Mouse (Mus musculus): ENCODE results near the gene Syt12. TPM values are rescaled to one million over a fixed set of nuclear protein-coding genes. Genes with fewer than 3 reads are reported as not detected.
A peak's percentile ranks its signal among the peaks of the same experiment; 100 is the strongest.

Syt12 gene
- polyA plus RNA-seq, 1 experiment from 2014 or later, result 1.8 TPM

- Histone ChIP-seq H3K36me3 (ENCODE audit: control insufficient read depth, insufficient read depth, low read length) (no peaks in the 10 kb centered on the region), H3K27ac (ENCODE audit: low read depth, low read length) (no peak overlapping the region), H3K4me3 (ENCODE audit: low read depth, low read length) (no peak overlapping the region), H3K4me1 (ENCODE audit: control insufficient read depth, insufficient read depth, low read length) (no peaks in the 10 kb centered on the region), H3K9me3 (ENCODE audit: control insufficient read depth, low read length) (no peaks in the 10 kb centered on the region), H3K27me3 (ENCODE audit: control insufficient read depth, insufficient read depth, low read length) (no peaks in the 10 kb centered on the region), H3K9ac (ENCODE audit: low read length) (no peak overlapping the region), H3K4me2 (ENCODE audit: low read depth) (no peak overlapping the region)
- ATAC-seq (ENCODE audit: insufficient read depth, low FRiP score, low TSS enrichment) (no peak), DNase-seq (ENCODE audit: low spot score) (no peak)
Observed at GRCm38 (mm10) chr19:4417713-4418112, 59.5 kb downstream of the Syt12 start.

- peak; percentile 62 for DNase-seq (ENCODE audit: low spot score)
- no peaks in the 10 kb centered on the region for H3K27me3 ChIP-seq (ENCODE audit: control insufficient read depth, insufficient read depth, low read length)
- no peak overlapping the region for H3K4me2 ChIP-seq (ENCODE audit: low read depth)
- H3K36me3 ChIP-seq (ENCODE audit: control insufficient read depth, insufficient read depth, low read length), result no peaks in the 10 kb centered on the region
- no peak overlapping the region for H3K9ac ChIP-seq (ENCODE audit: low read length)
- WGBS, result 0% methylated on average over 1 of the region's 1 CpGs
- no peaks in the 10 kb centered on the region for H3K4me1 ChIP-seq (ENCODE audit: control insufficient read depth, insufficient read depth, low read length)
- no peak overlapping the region for H3K4me3 ChIP-seq (ENCODE audit: low read depth, low read length)
- no peak overlapping the region for H3K27ac ChIP-seq (ENCODE audit: low read depth, low read length)
- H3K9me3 ChIP-seq (ENCODE audit: control insufficient read depth, low read length), result no peaks in the 10 kb centered on the region
- no peak for ATAC-seq (ENCODE audit: insufficient read depth, low FRiP score, low TSS enrichment)
Observed at GRCm38 (mm10) chr19:4417183-4417582, 60.1 kb downstream of the Syt12 start.

GRCm38 (mm10) chr19:4414631-4415030, 62.6 kb downstream of the Syt12 start:
- WGBS, result 81% methylated on average over 1 of the region's 1 CpGs
- DNase-seq (ENCODE audit: low spot score), result no peak
- H3K4me1 ChIP-seq (ENCODE audit: control insufficient read depth, insufficient read depth, low read length), result no peaks in the 10 kb centered on the region
- no peaks in the 10 kb centered on the region for H3K36me3 ChIP-seq (ENCODE audit: control insufficient read depth, insufficient read depth, low read length)
- H3K9me3 ChIP-seq (ENCODE audit: control insufficient read depth, low read length), result no peaks in the 10 kb centered on the region
- H3K9ac ChIP-seq (ENCODE audit: low read length), result no peak overlapping the region
- no peak overlapping the region for H3K4me3 ChIP-seq (ENCODE audit: low read depth, low read length)
- no peak for ATAC-seq (ENCODE audit: insufficient read depth, low FRiP score, low TSS enrichment)
- H3K27me3 ChIP-seq (ENCODE audit: control insufficient read depth, insufficient read depth, low read length), result no peaks in the 10 kb centered on the region
- no peak overlapping the region for H3K27ac ChIP-seq (ENCODE audit: low read depth, low read length)
- no peak overlapping the region for H3K4me2 ChIP-seq (ENCODE audit: low read depth)

- no peak overlapping the region for H3K27ac ChIP-seq (ENCODE audit: low read depth, low read length)
- H3K4me3 ChIP-seq (ENCODE audit: low read depth, low read length), result no peak overlapping the region
- no peak overlapping the region for H3K9ac ChIP-seq (ENCODE audit: low read length)
- no peaks in the 10 kb centered on the region for H3K9me3 ChIP-seq (ENCODE audit: control insufficient read depth, low read length)
- H3K4me2 ChIP-seq (ENCODE audit: low read depth), result no peak overlapping the region
- 63% methylated on average over 2 of the region's 2 CpGs for WGBS
- H3K27me3 ChIP-seq (ENCODE audit: control insufficient read depth, insufficient read depth, low read length), result no peaks in the 10 kb centered on the region
- H3K4me1 ChIP-seq (ENCODE audit: control insufficient read depth, insufficient read depth, low read length), result no peaks in the 10 kb centered on the region
- H3K36me3 ChIP-seq (ENCODE audit: control insufficient read depth, insufficient read depth, low read length), result no peaks in the 10 kb centered on the region
- ATAC-seq (ENCODE audit: insufficient read depth, low FRiP score, low TSS enrichment), result no peak
- DNase-seq (ENCODE audit: low spot score), result no peak
Observed at GRCm38 (mm10) chr19:4409062-4409461, 68.2 kb downstream of the Syt12 start.

- no peak overlapping the region for H3K4me3 ChIP-seq (ENCODE audit: low read depth, low read length)
- no peaks in the 10 kb centered on the region for H3K27me3 ChIP-seq (ENCODE audit: control insufficient read depth, insufficient read depth, low read length)
- H3K9me3 ChIP-seq (ENCODE audit: control insufficient read depth, low read length), result no peaks in the 10 kb centered on the region
- no peaks in the 10 kb centered on the region for H3K4me1 ChIP-seq (ENCODE audit: control insufficient read depth, insufficient read depth, low read length)
- DNase-seq (ENCODE audit: low spot score) (no peak), ATAC-seq (ENCODE audit: insufficient read depth, low FRiP score, low TSS enrichment) (no peak)
- no peak overlapping the region for H3K27ac ChIP-seq (ENCODE audit: low read depth, low read length)
- no peak overlapping the region for H3K9ac ChIP-seq (ENCODE audit: low read length)
- no peak overlapping the region for H3K4me2 ChIP-seq (ENCODE audit: low read depth)
- H3K36me3 ChIP-seq (ENCODE audit: control insufficient read depth, insufficient read depth, low read length), result no peaks in the 10 kb centered on the region
- 96% methylated on average over 2 of the region's 2 CpGs for WGBS
Observed at GRCm38 (mm10) chr19:4404840-4405239, 72.4 kb downstream of the Syt12 start.

- Histone ChIP-seq H3K27me3 (ENCODE audit: control insufficient read depth, insufficient read depth, low read length) (no peaks in the 10 kb centered on the region), H3K27ac (ENCODE audit: low read depth, low read length) (no peak overlapping the region), H3K36me3 (ENCODE audit: control insufficient read depth, insufficient read depth, low read length) (no peaks in the 10 kb centered on the region), H3K9me3 (ENCODE audit: control insufficient read depth, low read length) (no peaks in the 10 kb centered on the region), H3K4me2 (ENCODE audit: low read depth) (no peak overlapping the region), H3K9ac (ENCODE audit: low read length) (no peak overlapping the region), H3K4me3 (ENCODE audit: low read depth, low read length) (no peak overlapping the region), H3K4me1 (ENCODE audit: control insufficient read depth, insufficient read depth, low read length) (peaks cover 8% of the 10 kb centered on the region)
- ATAC-seq (ENCODE audit: insufficient read depth, low FRiP score, low TSS enrichment) (no peak), DNase-seq (ENCODE audit: low spot score) (no peak)
- 80% methylated on average over 4 of the region's 4 CpGs for WGBS
Observed at GRCm38 (mm10) chr19:4398959-4399358, 78.3 kb downstream of the Syt12 start.

GRCm38 (mm10) chr19:4398630-4398948, 78.7 kb downstream of the Syt12 start:
- peak overlapping the region; percentile 100 for H3K4me3 ChIP-seq (ENCODE audit: low read depth, low read length)
- no peaks in the 10 kb centered on the region for H3K27me3 ChIP-seq (ENCODE audit: control insufficient read depth, insufficient read depth, low read length)
- WGBS, result 26% methylated on average over 8 of the region's 8 CpGs
- peaks cover 10% of the 10 kb centered on the region for H3K4me1 ChIP-seq (ENCODE audit: control insufficient read depth, insufficient read depth, low read length)
- no peaks in the 10 kb centered on the region for H3K9me3 ChIP-seq (ENCODE audit: control insufficient read depth, low read length)
- no peak for DNase-seq (ENCODE audit: low spot score)
- H3K27ac ChIP-seq (ENCODE audit: low read depth, low read length), result no peak overlapping the region
- no peaks in the 10 kb centered on the region for H3K36me3 ChIP-seq (ENCODE audit: control insufficient read depth, insufficient read depth, low read length)
- ATAC-seq (ENCODE audit: insufficient read depth, low FRiP score, low TSS enrichment), result no peak
- H3K4me2 ChIP-seq (ENCODE audit: low read depth), result peak overlapping the region; percentile 82
- peak overlapping the region; percentile 75 for H3K9ac ChIP-seq (ENCODE audit: low read length)

- Histone ChIP-seq H3K4me1 (ENCODE audit: control insufficient read depth, insufficient read depth, low read length) (peaks cover 11% of the 10 kb centered on the region), H3K9ac (ENCODE audit: low read length) (peak within 1 kb of the TSS; percentile 75), H3K9me3 (ENCODE audit: control insufficient read depth, low read length) (no peaks in the 10 kb centered on the region), H3K36me3 (ENCODE audit: control insufficient read depth, insufficient read depth, low read length) (no peaks in the 10 kb centered on the region), H3K4me3 (ENCODE audit: low read depth, low read length) (peak within 1 kb of the TSS; percentile 100), H3K4me2 (ENCODE audit: low read depth) (peak within 1 kb of the TSS; percentile 82), H3K27me3 (ENCODE audit: control insufficient read depth, insufficient read depth, low read length) (no peaks in the 10 kb centered on the region), H3K27ac (ENCODE audit: low read depth, low read length) (peak within 1 kb of the TSS; percentile 94)
- WGBS, result under 1% methylated on average over 78 of the region's 82 CpGs
- ATAC-seq (ENCODE audit: insufficient read depth, low FRiP score, low TSS enrichment) (peak; percentile 46), DNase-seq (ENCODE audit: low spot score) (peak; percentile 71)
Observed at GRCm38 (mm10) chr19:4397798-4398629, 79.2 kb downstream of the Syt12 start, which contains the start of gene Kdm2a. Gene Kdm2a, minus strand, starts transcription at chr19:4398285.

Data from neural tube, embryonic 11.5 days (tissue).